Mouse (Mus musculus) adrenal gland, adult (tissue): ENCODE results near the gene Tlcd2.
"Not testable (repeated sequence)": the region's sequence is repeated elsewhere in the genome, so short reads cannot be mapped to it uniquely, and the experiment has no call there.

Source experiments
- DNase-seq, 2 experiments: peaks; one replicate each; pipeline ENCODE4 v3.0.0; 2022 to 2023; ENCODE audit warnings: low spot score in 1 of 2; ENCODE audit not compliant: inconsistent age in 2 of 2

The Tlcd2 gene

GRCm38 (mm10) chr11:75449695-75450094 lies 11.8 kb upstream of the Tlcd2 start:
- DNase-seq, result no peak

DNA sequence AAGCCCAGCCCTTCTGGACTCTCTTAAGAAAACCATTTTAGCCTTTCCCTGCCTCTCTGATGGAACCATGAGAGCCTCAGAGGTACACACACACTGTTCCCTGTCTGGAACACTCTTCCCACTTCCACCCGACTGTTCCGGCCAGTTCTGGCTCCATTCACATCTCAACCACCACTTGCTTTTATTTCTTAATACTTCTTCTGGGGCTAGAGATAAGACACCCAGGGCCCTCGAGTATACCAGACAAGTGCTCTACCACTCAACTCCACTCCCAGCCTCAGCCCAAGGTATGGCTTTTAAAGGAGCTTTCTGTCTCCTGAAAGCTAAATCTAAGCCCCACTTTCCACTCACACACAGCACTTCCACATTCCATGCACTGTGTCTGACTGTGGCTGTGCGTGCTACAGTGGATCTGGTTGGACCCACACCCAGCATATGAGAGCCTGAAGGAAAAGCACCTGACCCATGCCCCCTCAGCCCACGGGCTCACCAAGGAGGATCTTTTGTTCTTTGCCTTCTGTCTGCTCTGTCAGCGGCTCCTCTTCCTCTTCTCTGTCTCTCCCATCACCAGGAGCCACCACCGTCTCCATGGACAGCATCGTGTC lies 11.1 kb upstream of the Tlcd2 start:
- no peak for DNase-seq

- DNase-seq, result no peak
Measured at GRCm38 (mm10) chr11:75450936-75451335, 10.6 kb upstream of the Tlcd2 start.

- no peak for DNase-seq
Measured at GRCm38 (mm10) chr11:75452081-75452480, 9.4 kb upstream of the Tlcd2 start.

DNA sequence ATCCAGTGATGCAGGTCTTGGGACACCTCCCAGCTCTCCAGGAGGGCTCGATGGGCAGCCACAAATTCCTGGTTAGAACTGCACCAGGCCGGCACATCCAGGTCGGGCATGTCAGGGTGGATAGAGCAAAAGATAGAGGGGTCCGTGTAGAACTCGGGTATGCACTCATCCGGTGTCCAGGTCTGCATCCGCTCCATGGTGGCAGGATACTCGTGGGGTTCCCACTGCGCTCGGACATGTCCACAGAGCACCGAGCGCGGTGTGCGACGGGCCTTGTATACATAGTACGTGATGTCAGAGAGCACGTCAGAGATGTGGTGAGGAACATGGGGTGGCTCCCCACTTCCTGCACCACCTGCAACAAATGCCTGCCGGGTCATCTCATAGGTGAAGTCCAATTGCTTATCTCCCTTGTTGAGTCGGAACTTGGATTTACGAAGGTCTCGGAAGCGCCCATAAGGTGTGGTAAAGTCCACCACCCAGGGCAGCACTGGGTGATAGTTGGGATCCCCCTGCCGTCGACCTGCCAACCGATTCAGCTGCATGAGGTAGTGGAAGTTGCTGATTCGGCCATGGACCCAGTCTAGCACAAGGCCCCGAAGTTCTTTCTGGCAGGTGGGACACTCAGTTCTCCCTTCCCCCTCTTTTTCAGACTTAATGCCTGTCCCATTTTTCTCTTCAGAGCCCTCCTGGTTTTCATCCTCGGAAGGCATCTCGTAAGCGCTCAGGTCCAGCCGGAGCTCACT lies 8.5 kb upstream of the Tlcd2 start:
- no peak for DNase-seq

- peak; percentile 90 to 96 for DNase-seq
Measured at GRCm38 (mm10) chr11:75453991-75454930, 7.3 kb upstream of the Tlcd2 start, which contains the start of gene Wdr81. Wdr81 (minus strand) TSS chr11:75454717.

DNA sequence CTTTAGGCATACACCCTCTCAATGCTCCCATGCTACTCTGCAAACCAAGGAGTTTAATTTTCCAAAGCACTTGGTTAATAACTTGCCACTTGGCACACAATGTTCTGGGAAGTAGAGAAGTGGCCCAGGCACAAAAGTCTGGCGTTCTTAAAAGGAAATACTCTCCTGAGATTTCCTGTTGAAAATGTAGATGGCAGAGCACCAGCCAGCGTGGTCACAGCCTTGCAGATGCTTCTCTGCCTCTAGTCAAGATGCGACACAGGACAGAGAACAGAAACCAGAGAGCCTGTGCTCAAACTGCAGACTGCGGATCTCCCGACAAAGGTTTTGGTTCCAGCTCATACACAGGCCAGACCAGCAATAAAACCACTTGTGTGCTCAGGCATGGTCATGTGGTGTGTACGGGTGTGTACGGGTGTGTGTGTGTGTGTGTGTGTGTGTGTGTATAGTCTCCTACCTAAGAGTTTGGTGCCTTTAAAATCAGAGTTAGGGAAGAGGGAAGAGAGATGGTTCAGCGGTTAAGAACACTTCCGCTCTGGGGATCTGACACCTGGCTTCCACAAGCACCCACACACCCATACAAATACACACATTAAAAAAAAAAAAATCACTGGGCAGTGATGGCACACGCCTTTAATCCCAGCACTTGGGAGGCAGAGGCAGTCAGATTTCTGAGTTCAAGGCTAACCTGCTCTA lies 6.3 kb upstream of the Tlcd2 start:
- DNase-seq, result no peak

DNA sequence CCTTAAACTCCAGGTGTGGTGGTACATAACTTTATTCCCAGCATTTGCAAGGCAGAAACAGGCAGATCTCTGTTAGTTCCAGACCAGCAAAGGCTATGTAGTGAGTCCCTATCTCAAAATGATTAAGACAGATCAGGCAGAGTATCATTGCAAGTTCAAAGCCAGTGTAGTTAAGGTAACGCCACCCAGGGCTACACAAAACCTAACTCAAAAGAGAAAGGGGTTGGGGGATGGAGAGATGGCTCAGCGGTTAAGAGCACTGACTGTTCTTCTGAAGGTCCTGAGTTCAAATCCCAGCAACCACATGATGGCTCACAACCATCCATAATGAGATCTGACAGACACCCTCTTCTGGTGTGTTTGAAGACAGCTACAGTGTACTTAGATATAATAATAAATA lies 5.5 kb upstream of the Tlcd2 start:
- not testable (repeated sequence) for DNase-seq

GRCm38 (mm10) chr11:75456440-75456871 lies 5.1 kb upstream of the Tlcd2 start:
- DNase-seq, result no peak

DNA sequence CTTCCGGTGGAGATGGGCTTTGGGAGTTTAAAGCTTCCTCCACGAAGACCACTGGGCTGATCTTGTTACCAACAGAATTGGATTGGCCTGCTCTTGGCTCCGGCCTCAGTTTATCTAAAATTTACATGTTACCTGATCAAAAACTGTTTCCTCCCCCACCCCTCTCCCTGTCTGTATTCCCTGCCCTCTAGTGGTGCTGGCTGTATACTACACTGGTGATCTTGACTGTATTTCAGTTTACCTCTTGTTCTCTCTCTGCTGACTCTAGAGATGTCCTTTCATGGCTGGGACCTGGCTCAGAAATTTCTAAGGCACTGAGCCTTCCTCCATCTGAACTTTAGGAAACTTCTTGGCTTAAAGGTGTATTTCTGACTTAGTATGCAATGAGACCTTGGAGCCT lies 3.3 kb upstream of the Tlcd2 start:
- peak in 1 of 2 experiments; percentile 80 for DNase-seq

DNA sequence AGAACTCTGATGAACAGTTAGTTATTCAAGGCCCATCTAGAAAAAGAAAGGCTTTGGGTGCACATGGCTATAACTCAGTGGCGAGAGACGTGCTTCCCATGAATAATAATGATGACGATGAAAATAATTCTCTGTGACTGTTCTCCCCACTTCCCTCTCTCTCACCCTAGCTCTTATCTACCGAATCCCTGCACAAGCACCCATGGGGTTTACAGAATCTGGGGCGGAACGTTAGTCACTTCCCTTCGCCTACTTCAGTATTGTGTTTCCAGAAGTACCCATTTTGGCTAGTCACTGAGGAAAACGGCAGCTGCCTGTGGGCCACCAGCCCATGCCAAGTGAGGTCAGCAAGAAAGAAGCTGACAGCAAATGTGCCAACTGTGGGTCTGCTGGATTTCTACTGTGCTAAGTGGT lies 2.9 kb upstream of the Tlcd2 start:
- DNase-seq, result peak in 1 of 2 experiments; percentile 79

GRCm38 (mm10) chr11:75459141-75459711 lies 2.3 kb upstream of the Tlcd2 start:
- peak; percentile 52 to 87 for DNase-seq

DNA sequence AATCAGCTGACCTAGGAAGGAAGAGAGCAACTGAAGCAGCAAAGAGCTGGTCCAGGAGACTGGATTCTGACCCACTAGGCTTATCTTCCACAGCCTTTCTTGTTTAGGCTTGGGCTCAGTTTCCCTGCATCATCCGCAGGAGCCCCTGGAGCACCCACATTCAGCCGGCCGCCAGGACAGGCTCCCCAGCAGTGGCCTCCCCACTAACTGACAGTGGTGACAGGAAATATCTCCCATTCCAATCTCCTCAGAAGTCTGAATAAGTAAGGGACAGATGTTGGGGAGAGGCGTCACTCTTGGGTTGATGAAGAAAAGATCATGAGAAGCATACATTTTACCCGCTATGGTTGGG lies 1.8 kb upstream of the Tlcd2 start:
- no peak for DNase-seq

DNA sequence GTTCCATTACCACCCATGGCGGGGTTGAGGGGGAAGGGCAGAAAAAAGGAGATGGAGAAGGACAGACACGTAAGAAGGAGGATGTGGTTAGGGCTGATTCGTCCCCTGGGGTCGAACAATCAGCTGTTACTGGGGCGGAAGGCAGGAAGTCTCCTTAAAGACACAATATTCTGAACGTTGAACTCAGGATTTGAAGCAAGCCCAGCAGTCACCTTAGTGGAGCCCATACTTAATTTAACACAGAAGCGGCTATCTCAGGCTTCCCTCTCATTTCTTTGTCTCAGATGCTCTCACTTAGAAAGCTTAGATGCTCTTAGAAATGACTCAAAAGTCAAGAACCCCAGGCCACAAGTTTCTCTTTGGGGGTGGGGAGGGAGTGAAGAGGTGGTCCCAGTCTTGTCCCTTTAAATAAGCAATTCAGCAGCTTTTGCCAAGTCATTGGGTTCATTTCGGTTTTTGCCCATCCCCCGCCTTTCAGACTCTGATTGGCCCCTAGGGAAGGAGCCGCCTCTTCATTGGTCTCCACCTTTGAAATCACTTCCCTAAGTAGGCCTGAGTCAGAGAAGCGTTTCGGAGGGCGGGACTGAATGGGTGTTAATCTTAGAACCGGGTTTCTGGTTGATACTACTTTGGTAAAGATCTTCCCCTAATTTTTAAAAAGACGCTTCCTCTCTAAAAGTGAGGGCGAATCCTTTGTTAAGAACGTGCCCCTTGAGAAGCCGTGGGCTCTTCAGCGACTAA lies 1.2 kb upstream of the Tlcd2 start:
- DNase-seq, result peak; percentile 94 to 97

GRCm38 (mm10) chr11:75461743-75462252 lies 283 bp downstream of the Tlcd2 start:
- DNase-seq, result no peak

- DNase-seq, result peak; percentile 94 to 97
Measured at GRCm38 (mm10) chr11:75462253-75462783, 803 bp downstream of the Tlcd2 start.

GRCm38 (mm10) chr11:75462865-75463336 lies 1.4 kb downstream of the Tlcd2 start:
- DNase-seq, result peak; percentile 98

- DNase-seq, result peak; percentile 42 to 67
Measured at GRCm38 (mm10) chr11:75463624-75464023, 2.1 kb downstream of the Tlcd2 start.

- DNase-seq, result peak in 1 of 2 experiments; percentile 25
Measured at GRCm38 (mm10) chr11:75464417-75464816, 2.9 kb downstream of the Tlcd2 start.
